1 mouse cellular context compared by ENCODE assay signal in genomic region chr2:90894299-90894677, GRCm38 (mm10). TPM values are rescaled to one million over a fixed set of nuclear protein-coding genes. Genes with fewer than 3 reads are reported as not detected.
"Had no signal": no experiment of that assay in that cellular context is flagged by ENCODE, and none has a peak within 500 bp of the region (broad histone marks: within the 10 kb centered on the region; RNA-seq: fewer than 3 reads in every experiment).

No protein-coding gene starts in this region.

RNA-seq across cellular contexts. Expression of gene C1qtnf4, which starts 8.6 kb away (rescaled TPM):
- total RNA-seq: granulocyte monocyte progenitor cell, adult 5-6 weeks had no signal
